12 mouse cellular contexts compared by ENCODE assay signal in the genomic region with DNA sequence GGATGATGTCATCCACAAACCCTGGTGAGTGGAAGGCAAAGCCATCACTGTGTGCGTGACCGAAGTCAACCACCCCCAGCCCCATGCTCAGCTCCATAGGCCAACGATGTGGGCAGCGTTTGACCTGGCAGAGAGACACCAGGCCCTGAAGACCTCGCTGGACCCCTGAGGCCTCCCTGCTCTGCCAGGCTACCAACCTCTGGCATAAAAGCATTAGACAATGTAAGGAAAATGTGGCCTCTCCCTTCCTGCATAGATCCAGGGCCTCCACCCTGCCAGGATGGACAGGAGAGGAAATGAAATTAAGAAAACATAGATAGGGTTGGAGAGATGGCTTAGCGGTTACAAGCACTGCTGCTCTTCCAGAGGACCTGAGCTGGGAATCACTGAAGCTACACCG.
"Had no signal": no experiment of that assay in that cellular context is flagged by ENCODE, and none has a peak within 500 bp of the region (broad histone marks: within the 10 kb centered on the region; RNA-seq: fewer than 3 reads in every experiment).

No protein-coding gene starts in this region.

- H3K27me3 ChIP-seq: kidney, embryonic 15.5 days; liver, embryonic 13.5 days had no signal

- H3K4me3 ChIP-seq: kidney, embryonic 15.5 days; left cerebral cortex, adult 2 months; liver, embryonic 13.5 days had no signal

- H3K9ac ChIP-seq: kidney, embryonic 15.5 days; liver, embryonic 13.5 days; lung, embryonic 14.5 days had no signal

- DNase-seq: kidney, adult 8-10 months; kidney, postnatal 10 days; kidney, postnatal 36 days; layer of hippocampus, postnatal 36 days; liver, embryonic 13.5 days; lung, embryonic 14.5 days; midbrain, embryonic 14.5 days; thymus, adult 18-20 months; thymus, postnatal 36 days had no signal

- H3K4me2 ChIP-seq: kidney, embryonic 15.5 days; liver, embryonic 13.5 days; lung, embryonic 14.5 days; midbrain, embryonic 11.5 days had no signal

- H3K9me3 ChIP-seq: kidney, embryonic 15.5 days; liver, embryonic 13.5 days had no signal

- H3K27ac ChIP-seq: kidney, embryonic 15.5 days; left cerebral cortex, adult 2 months; liver, embryonic 13.5 days had no signal

- H3K4me1 ChIP-seq: kidney, embryonic 15.5 days had no signal
